Mouse (Mus musculus) urinary bladder, postnatal 10 days (tissue): Measurements from ENCODE around the gene Tnfsf9.
"Not testable (repeated sequence)": the region's sequence is repeated elsewhere in the genome, so short reads cannot be mapped to it uniquely, and the experiment has no call there.

Source experiments
- DNase-seq: peaks from one replicate; pipeline ENCODE4 v3.0.0; 2022; ENCODE audit warnings: low spot score

Gene Tnfsf9

GRCm38 (mm10) chr17:57095855-57096622 lies 9.1 kb upstream of the Tnfsf9 start:
- DNase-seq: no peak

GRCm38 (mm10) chr17:57096623-57096920 lies 8.6 kb upstream of the Tnfsf9 start:
- DNase-seq: peak; percentile 60

GRCm38 (mm10) chr17:57098321-57098720 lies 6.8 kb upstream of the Tnfsf9 start:
- DNase-seq: no peak

- DNase-seq: no peak
Observed at GRCm38 (mm10) chr17:57099629-57100325, 5.3 kb upstream of the Tnfsf9 start.

GRCm38 (mm10) chr17:57102276-57102675 lies 2.8 kb upstream of the Tnfsf9 start:
- DNase-seq: no peak

- DNase-seq: no peak
Observed at GRCm38 (mm10) chr17:57104496-57104895, 629 bp upstream of the Tnfsf9 start.

- no peak for DNase-seq
Observed at GRCm38 (mm10) chr17:57106035-57106368, 877 bp downstream of the Tnfsf9 start.

GRCm38 (mm10) chr17:57107064-57107463 lies 1.9 kb downstream of the Tnfsf9 start:
- no peak for DNase-seq

- no peak for DNase-seq
Observed at GRCm38 (mm10) chr17:57108040-57108665, 3.0 kb downstream of the Tnfsf9 start.

- DNase-seq: no peak
Observed at GRCm38 (mm10) chr17:57108666-57109171, 3.6 kb downstream of the Tnfsf9 start.

GRCm38 (mm10) chr17:57110005-57110404 lies 4.9 kb downstream of the Tnfsf9 start:
- no peak for DNase-seq

- DNase-seq: no peak
Observed at GRCm38 (mm10) chr17:57112768-57113474, 7.8 kb downstream of the Tnfsf9 start.

GRCm38 (mm10) chr17:57116801-57117200 lies 11.7 kb downstream of the Tnfsf9 start:
- DNase-seq: no peak

GRCm38 (mm10) chr17:57118524-57119349 lies 13.6 kb downstream of the Tnfsf9 start:
- no peak for DNase-seq

GRCm38 (mm10) chr17:57121856-57122255 lies 16.7 kb downstream of the Tnfsf9 start:
- DNase-seq: no peak

GRCm38 (mm10) chr17:57123192-57124118 lies 18.3 kb downstream of the Tnfsf9 start:
- DNase-seq: no peak

- no peak for DNase-seq
Observed at GRCm38 (mm10) chr17:57124792-57125191, 19.7 kb downstream of the Tnfsf9 start.

GRCm38 (mm10) chr17:57125853-57126622 lies 20.9 kb downstream of the Tnfsf9 start:
- DNase-seq: no peak

- no peak for DNase-seq
Observed at GRCm38 (mm10) chr17:57131793-57132192, 26.7 kb downstream of the Tnfsf9 start.

- DNase-seq: not testable (repeated sequence)
Observed at GRCm38 (mm10) chr17:57134021-57134420, 28.9 kb downstream of the Tnfsf9 start.
